Mouse (Mus musculus) layer of hippocampus, adult 8-10 months (tissue): ENCODE results near the gene Ldlrap1. TPM values are rescaled to one million over a fixed set of nuclear protein-coding genes. Genes with fewer than 3 reads are reported as not detected.
"Not testable (repeated sequence)": the region's sequence is repeated elsewhere in the genome, so short reads cannot be mapped to it uniquely, and the experiment has no call there.

Experiments
- DNase-seq, 2 experiments: peaks; one replicate each; pipeline ENCODE4 v3.0.0; 2022; ENCODE audit warnings: low spot score in 2 of 2
- total RNA-seq, 4 experiments: library from RNA; stranded (reverse); gene quantifications; 2 replicates each; pipeline ENCODE4 v1.2.4; 2022

The Ldlrap1 gene
- total RNA-seq, result 1 to 10 TPM; 1.9 to 4.8 (median 3.0) TPM

- DNase-seq, result peak in 1 of 2 experiments; percentile 26
Observed at GRCm38 (mm10) chr4:134767426-134768225, at the start of gene Ldlrap1. TSS of gene Ldlrap1 (minus strand) at chr4:134768024.

- DNase-seq, result no peak
Observed at GRCm38 (mm10) chr4:134814229-134814571, 46.4 kb upstream of the Ldlrap1 start.

GRCm38 (mm10) chr4:134813406-134814228, 45.8 kb upstream of the Ldlrap1 start:
- no peak for DNase-seq

- peak in 1 of 2 experiments; percentile 42 for DNase-seq
Observed at GRCm38 (mm10) chr4:134804765-134805164, 36.9 kb upstream of the Ldlrap1 start.

GRCm38 (mm10) chr4:134802765-134803164, 34.9 kb upstream of the Ldlrap1 start:
- DNase-seq, result no peak

GRCm38 (mm10) chr4:134802155-134802554, 34.3 kb upstream of the Ldlrap1 start:
- DNase-seq, result no peak

GRCm38 (mm10) chr4:134800693-134801092, 32.9 kb upstream of the Ldlrap1 start:
- DNase-seq, result no peak

- peak; percentile 25 to 34 for DNase-seq
Observed at GRCm38 (mm10) chr4:134800098-134800497, 32.3 kb upstream of the Ldlrap1 start.

- DNase-seq, result peak in 1 of 2 experiments; percentile 50
Observed at GRCm38 (mm10) chr4:134799272-134799671, 31.4 kb upstream of the Ldlrap1 start.

GRCm38 (mm10) chr4:134798861-134799260, 31.0 kb upstream of the Ldlrap1 start:
- no peak for DNase-seq

- no peak for DNase-seq
Observed at GRCm38 (mm10) chr4:134797621-134798020, 29.8 kb upstream of the Ldlrap1 start.

GRCm38 (mm10) chr4:134796581-134797361, 28.9 kb upstream of the Ldlrap1 start:
- DNase-seq, result no peak

- no peak for DNase-seq
Observed at GRCm38 (mm10) chr4:134795819-134796485, 28.1 kb upstream of the Ldlrap1 start.

- not testable (repeated sequence) for DNase-seq
Observed at GRCm38 (mm10) chr4:134794959-134795358, 27.1 kb upstream of the Ldlrap1 start.

- DNase-seq, result peak in 1 of 2 experiments; percentile 43
Observed at GRCm38 (mm10) chr4:134793213-134793956, 25.6 kb upstream of the Ldlrap1 start.

- DNase-seq, result no peak
Observed at GRCm38 (mm10) chr4:134791731-134792130, 23.9 kb upstream of the Ldlrap1 start.

GRCm38 (mm10) chr4:134786946-134787345, 19.1 kb upstream of the Ldlrap1 start:
- no peak for DNase-seq

- no peak for DNase-seq
Observed at GRCm38 (mm10) chr4:134784701-134785100, 16.9 kb upstream of the Ldlrap1 start.

- no peak for DNase-seq
Observed at GRCm38 (mm10) chr4:134779136-134779934, 11.5 kb upstream of the Ldlrap1 start.
